22 mouse cellular contexts compared by ENCODE assay signal in genomic region chr11:106175081-106175480, GRCm38 (mm10). TPM values are rescaled to one million over a fixed set of nuclear protein-coding genes. Genes with fewer than 3 reads are reported as not detected.
DNase-seq lines count a peak whose midpoint lies in the region; ATAC-seq lines count a peak whose summit lies in the region.
"Had no signal": no experiment of that assay in that cellular context is flagged by ENCODE, and none has a peak within 500 bp of the region (broad histone marks: within the 10 kb centered on the region; RNA-seq: fewer than 3 reads in every experiment).

No protein-coding gene starts in this region.

- no peaks in the 10 kb centered on the region for H3K27me3 ChIP-seq in hindbrain, embryonic 10.5 days (ENCODE audit: insufficient read depth, poor library complexity, severe bottlenecking)
- H3K27me3 ChIP-seq: hindbrain, embryonic 15.5 days; neural tube, embryonic 12.5 days had no signal

- 81% methylated on average over 3 of the region's 3 CpGs for WGBS in hindbrain, embryonic 10.5 days

- H3K36me3 ChIP-seq in hindbrain, embryonic 10.5 days: peaks cover 34% of the 10 kb centered on the region

- H3K4me1 ChIP-seq in hindbrain, embryonic 10.5 days (replicated peaks): 0 out of 2 replicates have a peak, but pooled peaks cover 2% of the 10 kb centered on the region
- H3K4me1 ChIP-seq: hindbrain, embryonic 15.5 days; neural tube, embryonic 12.5 days had no signal

- ATAC-seq in monocyte, adult 5-6 weeks (replicated peaks; ENCODE audit: insufficient number of reproducible peaks, low FRiP score, low TSS enrichment, poor library complexity, severe bottlenecking): no peak
- ATAC-seq: forebrain, embryonic 14.5 days; intestine, postnatal 0 days had no signal

- no peaks in the 10 kb centered on the region for H3K9me3 ChIP-seq in hindbrain, embryonic 10.5 days
- H3K9me3 ChIP-seq: hindbrain, embryonic 15.5 days; limb, embryonic 10.5 days; midbrain, embryonic 10.5 days; neural tube, embryonic 12.5 days had no signal

- peak; percentile 55 for DNase-seq in 3T3-L1 (ENCODE audit: low read depth, low spot score)
- DNase-seq in Muller cell, postnatal 12 days (ENCODE audit: inconsistent ontology term): peak; percentile 41
- peak; percentile 62 for DNase-seq in cerebellum, adult 8-10 months
- peak; percentile 82 for DNase-seq in gastrocnemius, adult 18-20 months (ENCODE audit: low spot score)
- no peak for DNase-seq in hindbrain, embryonic 10.5 days (ENCODE audit: low spot score)
- no peak for DNase-seq in retina, postnatal 1 day
- DNase-seq: lung, adult 2 months; lung, postnatal 36 days; right cerebral cortex, postnatal 4 days; thymus, postnatal 36 days had no signal

- no peak overlapping the region for H3K4me3 ChIP-seq in hindbrain, embryonic 10.5 days
- H3K4me3 ChIP-seq: hindbrain, embryonic 15.5 days; layer of hippocampus, adult 2 months; limb, embryonic 10.5 days; midbrain, embryonic 10.5 days; neural tube, embryonic 12.5 days had no signal

- no peak overlapping the region for H3K27ac ChIP-seq in hindbrain, embryonic 10.5 days
- H3K27ac ChIP-seq: hindbrain, embryonic 15.5 days; kidney, postnatal 0 days; layer of hippocampus, adult 2 months; limb, embryonic 10.5 days; midbrain, embryonic 10.5 days; neural tube, embryonic 12.5 days had no signal

RNA-seq across cellular contexts. Expression of gene Limd2, which starts 14.4 kb away (rescaled TPM):
- 1 to 10 TPM; 3.2 to 3.6 TPM for total RNA-seq in gastrocnemius, adult 18-20 months (2021)
- polyA plus RNA-seq in hindbrain, embryonic 10.5 days (2016; fragmentation: Nextera tagmentation; extraction: Ambion mirVana): 366 and 418 TPM in 2 replicates
- total RNA-seq in monocyte, adult 5-6 weeks (2017): 91.7 to 118 TPM (median 94.0 TPM) in 3 replicates

RNA-seq across cellular contexts. Expression of gene Gm10840, which starts 14.4 kb away (rescaled TPM):
- total RNA-seq in gastrocnemius, adult 18-20 months (2021): not detected
- polyA plus RNA-seq in hindbrain, embryonic 10.5 days (2016; fragmentation: Nextera tagmentation; extraction: Ambion mirVana): 0.67 TPM in 1 of 2 replicates, not detected in the other
- not detected in 3 replicates for total RNA-seq in monocyte, adult 5-6 weeks (2017)
- total RNA-seq: heart, postnatal 10 days; layer of hippocampus, adult 2 months; MEL had no signal
- polyA plus RNA-seq: forebrain, embryonic 14.5 days; intestine, postnatal 0 days; kidney, postnatal 0 days; liver, embryonic 11.5 days; lung, adult 2 months; midbrain, embryonic 10.5 days; neural tube, embryonic 12.5 days had no signal

RNA-seq across cellular contexts. Expression of gene Strada, which starts 26.9 kb away (rescaled TPM):
- 10 to 100 TPM; 13.7 to 14.1 TPM for total RNA-seq in gastrocnemius, adult 18-20 months (2021)
- 37.8 and 46.0 TPM in 2 replicates for polyA plus RNA-seq in hindbrain, embryonic 10.5 days (2016; fragmentation: Nextera tagmentation; extraction: Ambion mirVana)
- 20.0 to 33.6 TPM (median 21.1 TPM) in 3 replicates for total RNA-seq in monocyte, adult 5-6 weeks (2017)

RNA-seq across cellular contexts. Expression of gene Ccdc47, which starts 41.1 kb away (rescaled TPM):
- 10 to 100 TPM; 74.0 to 79.0 TPM for total RNA-seq in gastrocnemius, adult 18-20 months (2021)
- 57.7 and 69.0 TPM in 2 replicates for polyA plus RNA-seq in hindbrain, embryonic 10.5 days (2016; fragmentation: Nextera tagmentation; extraction: Ambion mirVana)
- total RNA-seq in monocyte, adult 5-6 weeks (2017): 131 to 182 TPM (median 140 TPM) in 3 replicates

RNA-seq across cellular contexts. Expression of gene Ddx42, which starts 41.6 kb away (rescaled TPM):
- total RNA-seq in gastrocnemius, adult 18-20 months (2021): 10 to 100 TPM; 25.8 to 26.2 TPM
- polyA plus RNA-seq in hindbrain, embryonic 10.5 days (2016; fragmentation: Nextera tagmentation; extraction: Ambion mirVana): 85.6 and 98.1 TPM in 2 replicates
- 90.8 to 119 TPM (median 99.4 TPM) in 3 replicates for total RNA-seq in monocyte, adult 5-6 weeks (2017)

Comparison
In these comparisons a context has a peak if more than half of its experiments do, and no peak if none do; other contexts are left out.
1. DNase-seq: peak in 3T3-L1 (single experiment), Muller cell, postnatal 12 days (single experiment), cerebellum, adult 8-10 months (single experiment) and gastrocnemius, adult 18-20 months (single experiment); none in hindbrain, embryonic 10.5 days (single experiment) and retina, postnatal 1 day (single experiment).
2. RNA of gene Limd2, which starts 14.4 kb away (total RNA-seq): 91.7 to 118 TPM in monocyte, adult 5-6 weeks; 3.2 to 3.6 TPM in gastrocnemius, adult 18-20 months; every median in the first group is over 10 times any median in the second.